Mouse (Mus musculus) MEL (cell line): Measurements from ENCODE around the gene Pcgf3. TPM values are rescaled to one million over a fixed set of nuclear protein-coding genes. Genes with fewer than 3 reads are reported as not detected.

Experiments used
- DNase-seq: peaks from one replicate; pipeline ENCODE4 v3.0.0; 2011; ENCODE audit warnings: low read depth, low spot score
- H3K27ac ChIP-seq: 2 replicates; pipeline ENCODE4 v1.5.1; 2012; ENCODE audit warnings: low read depth, mild to moderate bottlenecking, control low read depth, low read length, moderate library complexity; ENCODE audit not compliant: control insufficient read depth
- H3K27me3 ChIP-seq, 2 experiments: fragments of 150-350 bp in 1 of 2; sonication (generic) in 1 of 2; 2 replicates each; pipeline ENCODE4 v1.6.1; 2012; ENCODE audit warnings: low read length in 2 of 2, mild to moderate bottlenecking in 2 of 2, improper control_type of control experiment in 1 of 2, moderate library complexity in 1 of 2; ENCODE audit not compliant: insufficient read depth in 2 of 2, control insufficient read depth in 1 of 2
- H3K36me3 ChIP-seq, 2 experiments: 2 replicates each; pipeline ENCODE4 v1.6.1; 2012 to 2014; ENCODE audit warnings: low read length in 2 of 2, improper control_type of control experiment in 1 of 2, inconsistent platforms in 1 of 2, mild to moderate bottlenecking in 1 of 2; ENCODE audit not compliant: insufficient read depth in 2 of 2, control insufficient read depth in 1 of 2
- H3K4me1 ChIP-seq, 2 experiments: fragments of 150-350 bp in 1 of 2; sonication (generic) in 1 of 2; 2 replicates each; pipeline ENCODE4 v1.6.1; 2012; ENCODE audit warnings: low read length in 2 of 2, improper control_type of control experiment in 1 of 2, mild to moderate bottlenecking in 1 of 2; ENCODE audit not compliant: insufficient read depth in 2 of 2, control insufficient read depth in 1 of 2
- H3K4me3 ChIP-seq, 2 experiments: fragments of 150-350 bp in 1 of 2; sonication (generic) in 1 of 2; 2 replicates each; pipeline ENCODE4 v1.5.1; 2012; ENCODE audit warnings: low read depth in 2 of 2, low read length in 2 of 2, mild to moderate bottlenecking in 2 of 2, moderate library complexity in 2 of 2, control low read depth in 1 of 2, improper control_type of control experiment in 1 of 2; ENCODE audit not compliant: control insufficient read depth in 1 of 2, insufficient read depth in 1 of 2
- H3K79me2 ChIP-seq: 2 replicates; pipeline ENCODE4 v1.6.1; 2012; ENCODE audit warnings: mild to moderate bottlenecking, low read length, moderate library complexity; ENCODE audit not compliant: control insufficient read depth, poor library complexity, insufficient read depth
- H3K9ac ChIP-seq: 2 replicates; pipeline ENCODE4 v1.6.1; 2012; ENCODE audit warnings: low read depth, mild to moderate bottlenecking, control low read depth, low read length, moderate library complexity; ENCODE audit not compliant: control insufficient read depth, poor library complexity, severe bottlenecking
- H3K9me3 ChIP-seq: fragments of 150-350 bp; sonication (generic); replicated peaks from 2 replicates; pipeline ENCODE4 v1.6.1; 2012; ENCODE audit warnings: mild to moderate bottlenecking, low read length, improper control_type of control experiment, moderate library complexity; ENCODE audit not compliant: insufficient read depth
- BHLHE40 ChIP-seq: IDR thresholded peaks from 2 replicates; pipeline ENCODE4 v1.6.1; 2012; ENCODE audit warnings: low read depth, mild to moderate bottlenecking, inconsistent platforms, low read length, improper control_type of control experiment, borderline replicate concordance
- CHD2 ChIP-seq: IDR thresholded peaks from 2 replicates; pipeline ENCODE4 v1.6.1; 2011; ENCODE audit warnings: low read length, improper control_type of control experiment
- CTCF ChIP-seq, 3 experiments: IDR thresholded peaks in 2 of 3; conservative IDR thresholded peaks in 1 of 3; 2 replicates each; pipeline ENCODE4 v1.5.1; 2011 to 2012; ENCODE audit warnings: low read length in 3 of 3, low read depth in 2 of 3, mild to moderate bottlenecking in 2 of 3, improper control_type of control experiment in 1 of 3, inconsistent platforms in 1 of 3, mixed read lengths in 1 of 3, moderate library complexity in 1 of 3; ENCODE audit not compliant: control insufficient read depth in 1 of 3, insufficient read depth in 1 of 3, poor library complexity in 1 of 3, severe bottlenecking in 1 of 3
- ELF1 ChIP-seq: IDR thresholded peaks from 2 replicates; pipeline ENCODE4 v1.6.1; 2014; ENCODE audit warnings: low read depth, mild to moderate bottlenecking, inconsistent platforms, low read length, improper control_type of control experiment, moderate library complexity
- EP300 ChIP-seq, 2 experiments: IDR thresholded peaks; 2 replicates each; pipeline ENCODE4 v1.6.1; 2011; ENCODE audit warnings: improper control_type of control experiment in 2 of 2, low read length in 2 of 2, low read depth in 1 of 2, mild to moderate bottlenecking in 1 of 2
- ETS1 ChIP-seq: IDR thresholded peaks from 2 replicates; pipeline ENCODE4 v1.6.1; 2012; ENCODE audit warnings: low read depth, mild to moderate bottlenecking, inconsistent platforms, low read length, improper control_type of control experiment, moderate library complexity
- GABPA ChIP-seq: IDR thresholded peaks from 2 replicates; pipeline ENCODE4 v1.6.1; 2012; ENCODE audit warnings: low read depth, mild to moderate bottlenecking, inconsistent platforms, low read length, improper control_type of control experiment, moderate library complexity
- HCFC1 ChIP-seq: IDR thresholded peaks from 2 replicates; pipeline ENCODE4 v1.6.1; 2012; ENCODE audit warnings: low read depth, mild to moderate bottlenecking, inconsistent platforms, low read length, improper control_type of control experiment, moderate library complexity
- MAZ ChIP-seq: IDR thresholded peaks from 2 replicates; pipeline ENCODE4 v1.6.1; 2012; ENCODE audit warnings: low read depth, mild to moderate bottlenecking, inconsistent platforms, low read length, improper control_type of control experiment
- MEF2A ChIP-seq: IDR thresholded peaks from 2 replicates; pipeline ENCODE4 v1.6.1; 2014; ENCODE audit warnings: low read depth, mild to moderate bottlenecking, inconsistent platforms, low read length, improper control_type of control experiment; ENCODE audit not compliant: poor library complexity, insufficient replicate concordance, severe bottlenecking; ENCODE audit errors: extremely low read depth
- MYB ChIP-seq: IDR thresholded peaks from 2 replicates; pipeline ENCODE4 v1.6.1; 2011; ENCODE audit warnings: mild to moderate bottlenecking, low read depth, low read length, improper control_type of control experiment
- POLR2A ChIP-seq, 2 experiments: IDR thresholded peaks; 2 replicates each; pipeline ENCODE4 v1.6.1; 2011 to 2012; ENCODE audit warnings: low read length in 2 of 2, mild to moderate bottlenecking in 2 of 2, control low read depth in 1 of 2, improper control_type of control experiment in 1 of 2, low read depth in 1 of 2, moderate library complexity in 1 of 2; ENCODE audit not compliant: control insufficient read depth in 1 of 2, insufficient read depth in 1 of 2, poor library complexity in 1 of 2
- RCOR1 ChIP-seq: IDR thresholded peaks from 2 replicates; pipeline ENCODE4 v1.6.1; 2012; ENCODE audit warnings: low read depth, mild to moderate bottlenecking, inconsistent platforms, low read length, improper control_type of control experiment
- SMC3 ChIP-seq: IDR thresholded peaks from 2 replicates; pipeline ENCODE4 v1.6.1; 2011; ENCODE audit warnings: low read depth, low read length, improper control_type of control experiment
- UBTF ChIP-seq: IDR thresholded peaks from 2 replicates; pipeline ENCODE4 v1.6.1; 2012; ENCODE audit warnings: low read depth, mild to moderate bottlenecking, inconsistent platforms, low read length, improper control_type of control experiment, moderate library complexity, borderline replicate concordance; ENCODE audit not compliant: insufficient read depth
- USF1 ChIP-seq: IDR thresholded peaks from 2 replicates; pipeline ENCODE4 v1.6.1; 2014; ENCODE audit warnings: low read depth, mild to moderate bottlenecking, inconsistent platforms, low read length, improper control_type of control experiment, moderate library complexity
- USF2 ChIP-seq, 2 experiments: IDR thresholded peaks; 2 replicates each; pipeline ENCODE4 v1.6.1; 2011 to 2012; ENCODE audit warnings: improper control_type of control experiment in 2 of 2, low read length in 2 of 2, borderline replicate concordance in 1 of 2, inconsistent platforms in 1 of 2, low read depth in 1 of 2, mild to moderate bottlenecking in 1 of 2; ENCODE audit not compliant: insufficient read depth in 1 of 2
- ZKSCAN1 ChIP-seq: IDR thresholded peaks from 2 replicates; pipeline ENCODE4 v1.6.1; 2012; ENCODE audit warnings: low read depth, mild to moderate bottlenecking, inconsistent platforms, low read length, improper control_type of control experiment, moderate library complexity
- polyA plus RNA-seq, 2 experiments: library from polyadenylated mRNA; stranded (reverse) in 1 of 2; unstranded in 1 of 2; fragments of >175 nt in 1 of 2; fragments of >200 nt in 1 of 2; gene quantifications; 2 replicates each; pipeline versions ENCODE4 v1.2.1 to v1.2.4; 2012; ENCODE audit warnings: low replicate concordance in 2 of 2, low read depth in 1 of 2; ENCODE audit not compliant: insufficient read length in 2 of 2, insufficient read depth in 1 of 2, missing spikeins in 1 of 2
- total RNA-seq: library from RNA; depleted of rRNA; stranded (reverse); fragments of 300-350 nt; gene quantifications from 2 replicates; pipeline ENCODE4 v1.2.3, GENCODE M21; 2012

Gene Pcgf3
- total and polyA plus RNA-seq, 3 experiments = 7.3 to 26.4 TPM; not detected in 1

- peak; percentile 24 for DNase-seq
- Histone ChIP-seq H3K79me2 (peaks cover 25% of the 10 kb centered on the region), H3K27ac (no peak overlapping the region), H3K9ac (no peak overlapping the region), H3K4me1 (peaks cover 13 to 26% of the 10 kb centered on the region in 2 experiments), H3K4me3 (no peak overlapping the region), H3K27me3 (no peaks in the 10 kb centered on the region), H3K9me3 (no peaks in the 10 kb centered on the region), H3K36me3 (peaks cover 0 to 16% of the 10 kb centered on the region in 2 experiments; a peak in 2 of 4 replicates)
- no peak for TF ChIP-seq ZKSCAN1
- TF ChIP-seq EP300 (IDR thresholded peaks at IDR 0.05; ENCODE audit: low read depth in 1 of 2, low read length in 2 of 2) = no peak
- TF ChIP-seq CTCF (IDR thresholded peaks at IDR 0.05 in 2 of 3, conservative IDR thresholded peaks at IDR 0.05 in 1 of 3; ENCODE audit: control insufficient read depth in 1 of 3, insufficient read depth in 1 of 3, low read depth in 2 of 3, low read length in 3 of 3, poor library complexity in 1 of 3, severe bottlenecking in 1 of 3) = no peak
- TF ChIP-seq UBTF = no peak
- no peak for TF ChIP-seq MAZ
- no peak for TF ChIP-seq BHLHE40
- no peak for TF ChIP-seq MEF2A
- TF ChIP-seq HCFC1 = no peak
- TF ChIP-seq POLR2A (IDR thresholded peaks at IDR 0.05; ENCODE audit: control insufficient read depth in 1 of 2, insufficient read depth in 1 of 2, low read depth in 1 of 2, low read length in 2 of 2, poor library complexity in 1 of 2) = no peak
- no peak for TF ChIP-seq SMC3
- TF ChIP-seq RCOR1 = no peak
- no peak for TF ChIP-seq USF2 (IDR thresholded peaks at IDR 0.05; ENCODE audit: borderline replicate concordance in 1 of 2, insufficient read depth in 1 of 2, low read depth in 1 of 2, low read length in 2 of 2)
- TF ChIP-seq MYB = no peak
- TF ChIP-seq GABPA = no peak
- no peak for TF ChIP-seq ETS1
- no peak for TF ChIP-seq CHD2
- TF ChIP-seq ELF1 = no peak
- TF ChIP-seq USF1 = no peak
Measured at GRCm38 (mm10) chr5:108458706-108459105, 2.3 kb upstream of the Pcgf3 start.

GRCm38 (mm10) chr5:108460461-108460860 is 571 bp upstream of the Pcgf3 start:
- no peaks in the 10 kb centered on the region for H3K27me3 ChIP-seq
- peak overlapping the region; percentile 57 to 98 for H3K4me3 ChIP-seq
- no peak for TF ChIP-seq BHLHE40
- no peak for DNase-seq
- peak overlapping the region; percentile 4 for H3K9ac ChIP-seq
- H3K4me1 ChIP-seq = peaks cover 16 to 30% of the 10 kb centered on the region in 2 experiments
- H3K36me3 ChIP-seq = peaks cover 0 to 32% of the 10 kb centered on the region in 2 experiments; a peak in 2 of 4 replicates
- no peak overlapping the region for H3K27ac ChIP-seq
- peaks cover 29% of the 10 kb centered on the region for H3K79me2 ChIP-seq
- H3K9me3 ChIP-seq = no peaks in the 10 kb centered on the region
